Mouse (Mus musculus) olfactory bulb, adult 2 months (tissue): Measurements from ENCODE around the gene Cer1.

Experiments
- CTCF ChIP-seq: fragments of 200-500 bp; IDR thresholded peaks from 2 replicates; pipeline ENCODE4 v1.5.1; 2012; ENCODE audit warnings: low read depth, mild to moderate bottlenecking, low read length, moderate library complexity; ENCODE audit not compliant: insufficient read depth
- POLR2A ChIP-seq: fragments of 200-500 bp; IDR thresholded peaks from 2 replicates; pipeline ENCODE4 v1.6.1; 2012; ENCODE audit warnings: mild to moderate bottlenecking, low read depth, low read length, moderate library complexity; ENCODE audit not compliant: insufficient read depth

DNA sequence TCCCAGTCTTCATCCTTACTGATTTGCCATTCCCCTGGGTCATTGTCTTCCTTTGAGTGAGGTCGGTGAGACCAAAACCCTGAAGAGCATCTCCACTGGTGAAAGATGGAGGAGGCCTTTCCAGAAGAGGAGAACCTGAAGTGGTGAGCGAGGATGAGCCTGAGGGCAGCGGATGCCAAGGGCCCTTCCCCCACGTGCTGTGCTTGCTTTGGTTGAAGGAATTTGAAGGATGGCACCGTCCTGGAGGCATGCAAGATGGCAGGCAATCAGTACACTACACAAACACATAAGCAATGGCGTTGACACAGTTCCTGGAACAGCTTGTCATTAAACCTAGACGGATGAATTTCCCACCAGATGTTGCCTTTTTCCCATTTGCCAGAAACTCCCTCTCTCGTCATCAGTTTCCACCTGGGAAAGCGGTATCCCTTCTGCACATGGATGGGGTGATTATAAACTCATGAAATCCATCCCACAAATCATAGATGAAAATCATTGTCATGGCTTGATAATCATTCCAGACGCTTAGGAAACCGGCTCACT, 29.7 kb upstream of the Cer1 start:
- no peak for TF ChIP-seq POLR2A
- TF ChIP-seq CTCF, result no peak
